Mouse (Mus musculus) fibroblast of lung, adult 2 months (primary cell): ENCODE results near the gene 9130230L23Rik.
A peak's percentile ranks its signal among the peaks of the same experiment; 100 is the strongest.

Experiments
- DNase-seq: peaks from one replicate; pipeline ENCODE4 v3.0.0-alpha.2; 2011; ENCODE audit warnings: low read depth

Gene 9130230L23Rik

DNA sequence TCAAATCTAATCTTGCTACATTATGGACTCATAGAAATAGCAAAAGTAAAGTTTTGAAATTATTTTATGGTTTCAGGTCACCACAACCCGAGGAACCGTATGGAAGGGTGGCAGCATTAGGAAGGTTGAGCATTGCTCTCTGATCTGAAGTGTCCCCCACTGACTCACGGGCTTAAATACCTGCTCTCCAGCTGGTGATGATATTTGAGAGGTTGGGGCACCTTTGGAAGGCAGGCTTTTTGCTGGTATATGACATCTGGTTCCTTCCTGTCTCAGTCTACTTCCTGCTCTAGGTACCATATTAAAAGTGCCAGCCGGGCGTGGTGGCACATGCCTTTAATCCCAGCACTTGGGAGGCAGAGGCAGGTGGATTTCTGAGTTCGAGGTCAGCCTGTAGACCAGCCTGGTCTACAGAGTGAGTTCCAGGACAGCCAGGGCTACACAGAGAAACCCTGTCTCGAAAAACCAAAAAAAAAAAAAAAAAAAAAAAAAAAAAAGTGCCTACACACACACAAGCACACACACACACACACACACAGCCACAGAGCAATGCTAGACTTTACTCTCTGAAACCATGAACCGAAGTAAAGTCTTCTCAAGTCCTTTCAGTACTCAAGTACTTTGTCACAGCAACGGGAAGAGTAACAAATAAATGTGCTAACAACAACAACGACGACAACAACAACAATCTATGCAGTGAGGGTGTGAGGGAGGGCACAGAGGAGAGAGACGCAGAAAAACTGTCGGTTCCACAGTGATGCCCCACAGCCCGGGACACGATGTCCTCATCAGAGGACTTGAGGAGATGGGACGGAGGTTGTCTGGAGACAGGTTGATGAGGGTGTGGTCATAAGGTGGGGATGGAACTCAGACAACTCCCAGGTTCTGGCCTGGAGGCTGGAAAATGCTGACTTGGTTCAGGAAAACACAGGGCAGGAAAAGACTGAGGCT is 49.7 kb downstream of the 9130230L23Rik start:
- DNase-seq, result no peak

DNA sequence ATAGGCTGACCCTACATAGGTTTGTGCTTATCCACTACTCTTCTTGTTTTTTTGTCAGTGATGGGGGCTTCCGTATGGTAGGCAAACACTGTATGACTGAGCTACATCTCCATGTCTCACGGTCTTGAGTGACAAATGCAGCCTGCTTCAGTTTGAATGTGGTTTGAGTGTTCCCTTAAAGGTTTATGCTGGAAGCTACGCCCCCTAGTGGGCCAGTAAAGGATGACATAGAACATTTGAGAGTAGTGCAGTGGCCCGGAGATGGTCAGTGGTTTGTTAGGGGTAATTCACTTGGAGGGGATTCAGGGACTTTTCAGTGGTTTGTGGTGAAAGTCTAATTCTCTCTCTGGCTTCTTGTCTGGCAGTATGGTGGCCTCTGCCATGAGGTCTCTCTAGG is 52.6 kb downstream of the 9130230L23Rik start:
- DNase-seq, result no peak

DNA sequence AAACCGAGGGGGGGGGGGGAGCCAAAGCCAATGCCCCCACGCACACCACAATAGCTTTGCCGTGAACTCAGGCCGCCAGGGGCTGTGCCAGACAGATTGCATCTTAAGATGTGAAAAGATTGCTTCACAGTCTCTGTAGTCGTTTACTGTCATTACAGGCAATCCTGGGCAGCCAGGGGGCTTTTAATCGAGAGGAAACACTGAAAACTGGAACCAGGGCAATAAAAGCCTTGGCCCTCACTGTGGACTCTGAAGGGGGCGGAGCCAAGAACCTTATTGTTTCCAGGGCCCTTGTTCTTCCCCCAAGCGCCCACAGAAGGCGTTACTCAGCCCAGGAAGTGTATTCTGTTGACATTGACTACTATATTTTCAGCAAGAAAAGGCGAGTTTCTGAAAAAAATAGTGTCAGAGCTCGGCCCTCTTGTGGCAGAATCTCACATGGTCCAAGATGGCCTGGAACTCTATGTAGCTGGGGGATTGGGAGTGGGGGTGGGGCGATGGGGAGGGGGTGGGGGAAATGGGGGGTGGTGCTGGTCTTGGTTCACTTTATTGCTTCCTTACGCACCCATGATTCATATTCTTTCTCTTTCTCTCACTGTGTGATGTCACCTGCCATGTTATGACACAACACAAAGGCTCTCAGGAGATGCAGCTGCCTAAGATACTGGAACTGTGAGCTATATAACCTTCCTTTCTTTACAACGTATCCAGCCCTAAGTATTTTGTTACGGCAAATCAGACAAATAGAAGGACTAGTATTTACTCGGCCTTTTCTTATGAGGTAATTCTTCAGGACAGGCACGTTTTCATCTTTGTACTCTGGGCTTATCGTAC is 53.2 kb downstream of the 9130230L23Rik start:
- peak; percentile 5 for DNase-seq

DNA sequence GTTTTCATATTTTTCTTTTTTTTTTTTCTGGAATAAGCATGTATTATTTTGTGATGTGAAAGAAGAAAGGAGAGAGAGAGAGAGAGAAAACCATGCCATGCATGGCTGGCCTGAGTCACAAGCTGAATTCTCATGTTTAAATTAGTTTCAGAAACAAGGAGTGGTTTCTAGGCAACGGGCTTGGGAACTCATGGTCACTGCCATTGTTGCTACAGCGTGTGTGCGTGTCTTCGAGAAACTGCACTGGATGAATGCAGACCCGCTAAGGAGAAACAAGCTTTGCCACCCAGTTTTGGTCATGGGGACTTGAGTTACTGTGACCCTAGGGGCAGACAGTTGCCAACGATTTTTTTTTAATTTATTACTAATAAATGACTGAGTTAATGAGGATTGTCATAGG is 53.8 kb downstream of the 9130230L23Rik start:
- peak; percentile 30 for DNase-seq

DNA sequence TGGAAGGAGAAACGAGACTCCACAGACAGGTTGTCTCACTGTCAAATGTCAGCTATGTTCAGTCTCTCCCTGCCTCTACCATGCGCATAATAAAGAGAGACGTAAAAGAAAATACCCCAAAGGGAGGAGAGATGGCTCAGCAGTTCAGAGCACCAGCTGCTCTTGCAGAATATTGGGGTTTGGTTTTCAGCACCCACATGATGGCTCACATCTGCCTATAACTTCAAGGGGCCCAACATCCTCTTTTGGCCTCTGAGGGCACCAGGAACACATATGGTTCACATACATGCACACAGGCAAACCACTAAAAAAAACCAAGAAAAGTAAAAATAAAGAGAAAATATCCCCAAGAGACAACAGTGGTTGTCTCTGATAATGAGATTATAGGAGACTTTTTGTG is 54.3 kb downstream of the 9130230L23Rik start:
- no peak for DNase-seq

DNA sequence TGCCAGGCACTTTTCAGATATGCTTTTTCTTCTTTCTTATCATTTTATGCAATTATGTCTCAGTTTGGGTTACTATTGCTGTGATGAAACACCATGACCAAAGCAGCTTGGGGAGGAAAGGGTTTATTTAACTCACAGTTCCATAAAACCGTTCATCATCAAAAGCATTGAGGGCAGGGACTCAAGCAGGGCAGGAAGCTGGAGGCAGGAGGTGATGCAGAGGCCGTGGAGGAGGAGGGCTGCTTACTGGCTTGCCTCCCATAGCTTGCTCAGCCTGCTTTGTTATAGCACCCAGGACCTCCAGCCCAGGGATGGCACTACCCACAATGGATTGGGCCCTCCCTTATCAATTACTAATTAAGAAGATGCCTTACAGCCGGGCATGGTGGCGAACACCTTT is 62.9 kb downstream of the 9130230L23Rik start:
- DNase-seq, result no peak

DNA sequence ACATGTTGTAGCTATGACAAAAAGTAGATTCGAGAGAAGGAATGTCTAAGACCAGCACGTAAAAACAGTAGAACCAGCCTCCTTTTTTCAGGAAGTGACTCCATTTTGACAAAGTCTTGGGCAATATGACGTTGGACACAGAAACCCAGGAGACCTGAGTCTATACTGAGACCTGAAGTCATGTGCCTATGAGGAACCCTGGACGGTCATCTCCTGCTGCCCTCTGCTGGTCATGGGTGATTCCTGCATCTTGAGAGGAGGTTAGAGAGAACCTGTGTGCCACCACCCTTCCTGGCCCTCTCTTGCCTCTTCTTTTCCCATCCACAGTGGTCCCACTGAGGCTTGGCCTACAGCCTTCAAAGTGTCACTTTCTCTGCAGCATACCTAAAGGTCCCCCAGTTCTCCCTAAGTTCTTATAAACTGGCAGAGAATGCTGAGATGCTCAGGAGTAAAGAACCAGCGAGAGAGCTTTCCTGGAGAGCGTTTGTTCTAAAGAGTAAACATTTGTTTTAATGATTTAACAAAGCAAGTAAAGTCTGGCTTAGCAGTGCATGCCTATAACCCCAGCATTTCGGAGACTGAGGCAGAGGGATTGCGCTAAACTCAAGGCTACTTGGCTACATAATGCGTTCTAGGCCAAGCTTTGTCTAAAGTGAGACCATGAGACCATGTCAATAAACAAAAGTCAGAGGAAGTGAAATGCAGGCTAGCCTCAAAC is 65.9 kb downstream of the 9130230L23Rik start:
- DNase-seq, result peak; percentile 53

DNA sequence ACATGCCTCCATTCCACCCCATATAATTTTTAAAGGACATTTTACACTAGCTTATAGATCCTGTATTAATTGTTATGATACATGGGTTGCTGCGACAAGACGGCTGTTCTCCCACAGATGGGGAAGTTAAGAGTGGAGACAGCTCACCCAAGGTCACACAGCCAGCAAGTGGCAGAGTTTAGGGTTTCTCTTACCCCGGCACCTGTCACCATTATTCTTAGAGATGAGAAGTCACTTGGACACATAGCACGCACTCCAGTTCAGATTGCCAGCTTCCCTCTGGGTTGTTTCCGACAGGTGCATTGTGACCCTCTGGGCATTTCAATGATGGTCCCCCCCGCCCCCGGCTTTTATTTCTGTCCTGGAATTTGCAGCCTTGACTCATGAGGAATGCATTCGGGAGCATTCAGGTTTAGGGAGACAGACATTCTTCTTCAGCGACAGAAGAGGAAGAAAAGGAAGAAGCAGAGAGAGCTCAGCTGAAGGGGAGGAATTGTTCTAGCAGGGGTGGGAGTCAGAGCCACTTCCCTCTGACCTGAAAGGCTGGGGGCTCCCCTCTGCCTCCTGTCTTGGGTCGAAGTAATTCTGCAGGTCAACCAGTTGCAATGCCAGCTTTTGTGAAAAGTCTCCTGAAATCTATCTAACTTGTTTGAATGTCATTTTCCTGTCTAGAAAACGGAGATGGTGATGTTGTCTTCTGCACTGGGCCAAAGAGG is 66.9 kb downstream of the 9130230L23Rik start:
- no peak for DNase-seq

DNA sequence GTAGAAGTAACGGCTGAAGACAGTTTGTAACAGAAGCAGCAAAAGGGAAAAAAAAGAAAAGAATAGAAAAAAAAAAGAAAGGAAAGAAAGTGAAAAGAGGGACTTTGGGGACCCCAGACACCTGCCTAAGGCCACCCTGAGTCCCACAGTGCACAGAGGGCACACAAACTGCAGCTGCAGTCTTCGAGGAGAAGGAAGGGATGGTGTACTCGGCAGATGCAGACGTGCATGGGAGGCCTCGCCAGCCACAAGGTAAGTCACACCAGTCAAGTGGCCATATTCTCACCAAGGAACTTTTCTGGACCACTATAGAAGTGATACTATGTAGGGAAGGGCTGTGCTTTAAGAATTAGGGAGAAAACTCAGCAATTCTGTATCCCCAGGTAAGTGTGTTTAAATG is 69.3 kb downstream of the 9130230L23Rik start, which contains the start of gene Chrna9:
TSS of gene Chrna9 (plus strand) at position 139 of the 400 bp plus-strand sequence.
- no peak for DNase-seq

DNA sequence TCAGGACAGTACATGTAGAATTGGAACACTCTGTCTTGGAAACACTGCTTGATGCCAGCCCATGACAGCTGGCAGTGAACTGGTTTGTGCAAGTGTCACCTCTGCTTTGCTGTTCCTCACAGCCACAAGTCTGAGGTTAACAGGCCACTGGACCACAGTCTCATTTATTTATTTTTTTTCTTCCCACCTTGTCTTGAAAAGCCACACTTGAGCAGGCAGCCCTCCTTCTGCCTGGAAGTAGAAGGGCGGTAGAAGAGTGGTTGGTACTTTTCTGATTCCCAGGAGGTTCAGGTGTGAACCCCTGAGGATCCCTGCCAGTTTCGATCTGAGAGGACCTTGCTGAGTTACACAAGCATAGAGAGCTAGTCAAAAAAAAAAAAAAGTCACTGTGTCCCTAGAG is 70.3 kb downstream of the 9130230L23Rik start:
- DNase-seq, result no peak

DNA sequence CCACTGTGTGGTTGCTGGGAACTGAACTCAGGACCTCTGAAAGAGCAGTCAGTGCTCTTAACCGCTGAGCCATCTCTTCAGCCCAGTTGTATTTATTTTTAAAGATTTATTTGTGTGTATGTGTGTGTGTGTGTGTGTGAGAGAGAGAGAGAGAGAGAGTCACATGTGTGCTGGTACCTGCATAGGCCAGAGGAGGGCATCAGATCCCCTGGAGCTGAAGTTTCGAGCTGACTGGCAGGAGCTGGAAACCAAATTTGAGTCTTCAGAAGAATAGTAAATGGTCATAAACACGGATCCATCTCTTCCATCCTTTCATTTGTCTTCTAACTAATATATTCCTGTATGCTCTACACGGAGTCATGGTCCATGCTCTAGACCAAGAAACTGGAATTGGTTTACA is 70.8 kb downstream of the 9130230L23Rik start:
- no peak for DNase-seq

DNA sequence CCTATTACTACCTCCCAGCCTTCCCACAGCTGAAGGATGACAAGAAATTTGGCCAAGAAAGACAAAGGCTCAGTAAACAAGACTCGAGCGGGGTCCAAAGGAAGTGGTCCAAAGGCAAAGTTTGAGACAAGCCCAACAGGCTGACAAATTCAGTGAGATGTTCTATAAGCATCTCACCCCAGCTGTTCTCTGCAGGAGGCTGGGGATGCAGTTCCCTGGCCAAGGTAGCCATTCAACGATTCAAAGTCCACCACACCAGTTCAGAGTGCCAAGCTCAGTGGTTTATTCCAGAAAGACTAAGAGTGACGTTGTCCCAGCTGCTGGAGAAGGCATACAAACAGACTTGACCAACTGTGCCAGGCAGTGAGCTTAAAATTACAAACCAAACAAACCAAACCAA is 73.9 kb downstream of the 9130230L23Rik start:
- DNase-seq, result no peak
